Mouse (Mus musculus) gastrocnemius, adult 2 months (tissue): ENCODE results near the gene Hspa1b. TPM values are rescaled to one million over a fixed set of nuclear protein-coding genes. Genes with fewer than 3 reads are reported as not detected.
A peak's percentile ranks its signal among the peaks of the same experiment; 100 is the strongest.
"Not testable (repeated sequence)": the region's sequence is repeated elsewhere in the genome, so short reads cannot be mapped to it uniquely, and the experiment has no call there.

Experiments
- DNase-seq: peaks from one replicate; pipeline ENCODE4 v3.0.0; 2022
- H3K27ac ChIP-seq: fragments of 200-600 bp; 2 replicates; pipeline ENCODE4 v1.8.1; 2022; ENCODE audit warnings: mild to moderate bottlenecking
- H3K4me3 ChIP-seq: fragments of 200-600 bp; 2 replicates; pipeline ENCODE4 v1.8.1; 2022; ENCODE audit warnings: mild to moderate bottlenecking, moderate library complexity
- CTCF ChIP-seq: fragments of 200-600 bp; IDR thresholded peaks from 2 replicates; pipeline ENCODE4 v1.8.1; 2022; ENCODE audit warnings: antibody characterized with exemption, mild to moderate bottlenecking, moderate library complexity
- intact Hi-C: fragments of 180-260 bp; cut with DNase I; formaldehyde crosslinking; loops from one replicate; pipeline ENCODE4 v1.15.1; 2025
- total RNA-seq, 2 experiments: library from RNA; stranded (reverse); gene quantifications; 2 replicates each; pipeline ENCODE4 v1.2.3; 2021

Gene Hspa1b
- total RNA-seq, 2 experiments from 2014 or later = 3.9 to 13.0 TPM

GRCm38 (mm10) chr17:34998526-34999430 lies 39.7 kb upstream of the Hspa1b start:
- DNase-seq = no peak
- Histone ChIP-seq H3K27ac (no peak overlapping the region), H3K4me3 (no peak overlapping the region)
- intact Hi-C loops = no loop called here
- no peak for TF ChIP-seq CTCF

- intact Hi-C loops = no loop called here
- no peak for TF ChIP-seq CTCF
- DNase-seq = no peak
- H3K27ac ChIP-seq = no peak overlapping the region
- no peak overlapping the region for H3K4me3 ChIP-seq
Observed at GRCm38 (mm10) chr17:34997142-34997483, 38.1 kb upstream of the Hspa1b start.

DNA sequence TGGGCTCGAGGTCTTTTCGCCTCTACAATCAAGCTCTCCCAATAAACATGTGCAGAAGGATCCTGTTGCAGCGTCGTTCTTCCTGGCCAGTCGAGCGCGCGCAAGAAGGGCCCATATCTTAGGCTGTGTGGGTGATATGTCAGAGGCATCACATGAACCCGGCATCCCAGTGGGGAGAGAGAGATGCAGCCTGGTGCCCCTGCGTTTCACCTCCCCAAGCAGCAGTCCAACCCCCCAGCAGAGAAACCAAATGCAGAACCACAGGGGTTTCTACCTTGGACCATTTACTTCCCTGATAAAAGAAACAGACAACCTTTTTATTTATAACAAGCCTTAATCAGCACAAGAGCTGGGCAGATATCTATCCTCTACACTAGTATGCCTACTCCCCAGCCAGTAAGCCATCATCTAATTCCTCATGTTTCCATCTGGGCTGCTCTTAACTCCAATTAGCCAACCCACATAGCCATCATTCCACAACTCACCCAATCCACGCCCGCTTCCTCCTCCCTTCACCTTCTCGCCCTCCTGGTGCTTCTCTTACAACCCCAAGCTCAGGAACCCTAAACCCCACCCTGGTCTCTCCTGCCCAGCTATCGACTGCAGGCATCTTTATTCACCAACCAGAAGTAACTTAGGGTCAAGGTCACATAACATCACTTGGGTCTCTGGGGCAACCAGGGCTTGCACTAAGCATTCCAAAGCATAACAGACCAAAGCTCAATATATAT lies 37.5 kb upstream of the Hspa1b start:
- Histone ChIP-seq H3K4me3 (no peak overlapping the region), H3K27ac (no peak overlapping the region)
- DNase-seq = no peak
- intact Hi-C loops = no loop called here
- no peak for TF ChIP-seq CTCF

GRCm38 (mm10) chr17:34995927-34996326 lies 36.9 kb upstream of the Hspa1b start:
- DNase-seq, H3K4me3 ChIP-seq, intact Hi-C loops: not testable (repeated sequence)

DNA sequence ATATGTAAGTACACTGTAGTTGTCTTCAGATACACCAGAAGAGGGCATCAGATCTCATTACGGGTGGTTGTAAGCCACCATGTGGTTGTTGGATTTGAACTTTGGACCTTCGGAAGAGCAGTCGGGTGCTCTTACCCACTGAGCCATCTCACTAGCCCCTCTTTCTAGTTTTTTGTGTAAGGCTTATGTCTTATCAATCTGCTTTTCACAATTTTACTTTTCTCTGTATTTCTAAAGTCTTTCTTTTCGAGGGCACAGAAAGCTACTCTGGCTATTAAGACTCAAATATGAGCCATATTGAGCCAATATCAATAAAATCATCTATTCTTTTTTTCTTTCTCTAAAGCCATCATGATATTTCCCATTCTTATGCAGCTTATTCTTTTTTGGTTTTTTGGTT lies 36.2 kb upstream of the Hspa1b start:
- H3K27ac ChIP-seq, H3K4me3 ChIP-seq, intact Hi-C loops, DNase-seq: not testable (repeated sequence)

More at GRCm38 (mm10) chr17:34995927-34996326, 36.9 kb upstream of the Hspa1b start:
- H3K27ac ChIP-seq = not testable (repeated sequence)

DNA sequence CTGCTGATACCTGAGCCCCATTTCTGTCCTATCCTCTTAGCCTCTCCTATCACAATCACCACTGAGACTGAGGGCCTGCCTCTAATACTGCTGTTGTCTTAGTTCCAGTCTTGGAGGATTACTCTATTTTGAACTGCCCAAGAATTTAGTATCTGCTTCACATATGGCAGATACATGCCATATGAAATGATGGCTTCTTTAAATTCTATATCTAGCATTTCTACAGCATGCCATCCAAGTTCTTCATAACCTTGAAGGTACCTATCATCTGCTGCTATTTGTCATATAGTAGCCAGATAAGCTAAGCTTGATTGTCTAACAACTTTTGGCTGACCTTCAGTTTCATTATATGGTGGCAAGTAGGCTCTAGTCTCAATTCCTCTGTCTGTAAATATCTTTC lies 35.7 kb upstream of the Hspa1b start:
- TF ChIP-seq CTCF = no peak

DNA sequence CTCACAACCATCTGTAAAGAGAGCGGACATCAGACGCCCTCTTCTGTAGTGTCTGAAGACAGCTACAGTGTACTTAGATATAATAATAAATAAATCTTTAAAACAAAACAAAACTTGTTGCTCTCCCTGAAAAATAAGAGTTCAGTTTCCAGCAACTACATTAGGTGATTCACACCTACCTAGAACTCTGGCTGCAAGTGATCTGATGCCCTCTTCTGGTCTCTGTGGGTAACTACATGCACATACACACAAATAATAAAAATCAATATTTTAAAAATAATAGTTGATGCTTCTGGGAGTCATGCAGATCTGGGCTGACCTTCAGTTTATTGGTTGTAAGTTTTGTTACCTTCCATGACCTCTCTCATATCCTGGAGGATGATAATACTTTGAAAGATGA lies 25.2 kb upstream of the Hspa1b start:
- peak; percentile 94 for TF ChIP-seq CTCF
- no peak for DNase-seq
- intact Hi-C loops = loop anchor here (2.0 to 10.0 kb wide), 2 partner anchors 49 to 129 kb away; partner anchors contain the start of gene Neu1
- no peak overlapping the region for H3K27ac ChIP-seq
- H3K4me3 ChIP-seq = no peak overlapping the region

More for the DNA sequence above, 35.7 kb upstream of the Hspa1b start:
- intact Hi-C loops = no loop called here
- DNase-seq = no peak
- Histone ChIP-seq H3K27ac (no peak overlapping the region), H3K4me3 (no peak overlapping the region)

GRCm38 (mm10) chr17:34982328-34982727 lies 23.3 kb upstream of the Hspa1b start:
- TF ChIP-seq CTCF = no peak
- Histone ChIP-seq H3K27ac (peak overlapping the region; percentile 100), H3K4me3 (peak overlapping the region; percentile 95)
- DNase-seq = no peak
- intact Hi-C loops = loop anchor here (10.0 kb wide), 1 partner anchor 48 kb away; the partner anchor contains the start of gene Neu1

- peak; percentile 94 for DNase-seq
- Histone ChIP-seq H3K4me3 (peak within 1 kb of the TSS; percentile 95), H3K27ac (peak within 1 kb of the TSS; percentile 100)
- intact Hi-C loops = loop anchor here (1.0 to 10.0 kb wide), 2 partner anchors 29 to 47 kb away; partner anchors contain the start of gene Neu1
- TF ChIP-seq CTCF = no peak
Observed at GRCm38 (mm10) chr17:34981690-34982180, 22.7 kb upstream of the Hspa1b start, which contains the start of gene Lsm2. Gene Lsm2, plus strand, starts transcription at chr17:34981862.

DNA sequence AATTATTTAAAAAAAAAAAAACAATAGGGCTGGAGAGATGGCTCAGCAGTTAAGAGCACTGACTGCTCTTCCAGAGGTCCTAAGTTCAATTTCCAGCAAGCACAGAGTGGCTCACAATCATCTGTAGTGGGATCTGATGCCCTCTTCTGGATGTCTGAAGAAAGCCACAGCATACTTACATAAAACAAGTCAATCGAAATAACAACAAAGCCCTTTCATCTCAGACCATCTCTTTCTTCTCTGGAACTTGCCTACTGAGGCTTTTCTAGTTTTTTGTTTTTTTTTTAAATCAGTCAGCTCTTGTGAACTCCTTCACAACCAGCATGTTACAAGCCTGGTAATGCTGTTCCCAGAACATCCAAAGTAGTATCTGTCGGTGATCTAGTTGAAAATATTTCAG lies 21.6 kb upstream of the Hspa1b start:
- Histone ChIP-seq H3K27ac (peak overlapping the region; percentile 100), H3K4me3 (peak overlapping the region; percentile 95)
- TF ChIP-seq CTCF = peak; percentile 84
- no peak for DNase-seq
- intact Hi-C loops = loop anchor here (1.0 to 10.0 kb wide), 2 partner anchors 28 to 46 kb away; partner anchors contain the start of gene Neu1

- no peak for TF ChIP-seq CTCF
Observed at GRCm38 (mm10) chr17:34979631-34980030, 20.6 kb upstream of the Hspa1b start.

GRCm38 (mm10) chr17:34978239-34978638 lies 19.2 kb upstream of the Hspa1b start:
- DNase-seq = no peak
- Histone ChIP-seq H3K4me3 (no peak overlapping the region), H3K27ac (no peak overlapping the region)
- intact Hi-C loops = loop anchor here (1.0 kb wide), 1 partner anchor 23 kb away; no protein-coding TSS in a partner anchor
- TF ChIP-seq CTCF = no peak

More at GRCm38 (mm10) chr17:34979631-34980030, 20.6 kb upstream of the Hspa1b start:
- no peak overlapping the region for H3K4me3 ChIP-seq
- no peak for DNase-seq
- no peak overlapping the region for H3K27ac ChIP-seq
- intact Hi-C loops = loop anchor here (10.0 kb wide), 1 partner anchor 45 kb away; the partner anchor contains the start of gene Neu1
